24 mouse cellular contexts compared by ENCODE assay signal in genomic region chr12:54299506-54299905, GRCm38 (mm10).
DNase-seq lines count a peak whose midpoint lies in the region; ATAC-seq lines count a peak whose summit lies in the region.
"Had no signal": no experiment of that assay in that cellular context is flagged by ENCODE, and none has a peak within 500 bp of the region (broad histone marks: within the 10 kb centered on the region; RNA-seq: fewer than 3 reads in every experiment).

No protein-coding gene starts in this region.

- peak; percentile 23 for DNase-seq in forebrain, embryonic 11.5 days (ENCODE audit: low spot score)
- DNase-seq in midbrain, embryonic 10.5 days (ENCODE audit: low spot score), result peak; percentile 7
- DNase-seq in midbrain, embryonic 14.5 days, result no peak
- no peak for DNase-seq in adrenal gland, postnatal 14 days
- no peak for DNase-seq in gastrocnemius, adult 8-10 months (ENCODE audit: low spot score in 2 of 2)
- DNase-seq: adrenal gland, adult 2 months; cerebellum, adult 11 months; cerebellum, adult 8-10 months; cerebellum, postnatal 14 days; embryo, embryonic 11 days; gastrocnemius, adult 2 months; gastrocnemius, postnatal 36 days; heart, adult 18-20 months; heart, postnatal 36 days; kidney, adult 2 months had no signal

- H3K4me2 ChIP-seq in forebrain, embryonic 11.5 days (ENCODE audit: low read depth, low read length, severe bottlenecking), result no peak overlapping the region
- H3K4me2 ChIP-seq in forebrain, embryonic 15.5 days (replicated peaks), result no peak overlapping the region
- no peak overlapping the region for H3K4me2 ChIP-seq in midbrain, embryonic 14.5 days (ENCODE audit: low read length)
- H3K4me2 ChIP-seq: embryonic facial prominence, embryonic 15.5 days; forebrain, embryonic 12.5 days; heart, embryonic 13.5 days; hindbrain, embryonic 15.5 days had no signal

- no peak overlapping the region for H3K9ac ChIP-seq in forebrain, embryonic 11.5 days (ENCODE audit: low read length)
- no peak overlapping the region for H3K9ac ChIP-seq in forebrain, embryonic 15.5 days (replicated peaks)
- no peak overlapping the region for H3K9ac ChIP-seq in midbrain, embryonic 14.5 days (replicated peaks; ENCODE audit: low read length)
- H3K9ac ChIP-seq: embryonic facial prominence, embryonic 15.5 days; forebrain, embryonic 12.5 days; heart, embryonic 13.5 days; hindbrain, embryonic 15.5 days had no signal

- no peaks in the 10 kb centered on the region for H3K27me3 ChIP-seq in forebrain, embryonic 11.5 days (ENCODE audit: control insufficient read depth, insufficient read depth, low read length)
- no peaks in the 10 kb centered on the region for H3K27me3 ChIP-seq in forebrain, embryonic 15.5 days
- H3K27me3 ChIP-seq in midbrain, embryonic 10.5 days (ENCODE audit: low read depth, poor library complexity, severe bottlenecking), result no peaks in the 10 kb centered on the region
- H3K27me3 ChIP-seq in midbrain, embryonic 14.5 days (ENCODE audit: control insufficient read depth, insufficient read depth, low read length), result no peaks in the 10 kb centered on the region
- H3K27me3 ChIP-seq: embryonic facial prominence, embryonic 15.5 days; forebrain, embryonic 12.5 days; heart, embryonic 13.5 days; hindbrain, embryonic 15.5 days; Patski had no signal

- no peaks in the 10 kb centered on the region for H3K9me3 ChIP-seq in forebrain, embryonic 11.5 days (ENCODE audit: control insufficient read depth, low read length)
- H3K9me3 ChIP-seq in forebrain, embryonic 15.5 days, result no peaks in the 10 kb centered on the region
- no peaks in the 10 kb centered on the region for H3K9me3 ChIP-seq in midbrain, embryonic 10.5 days (replicated peaks)
- no peaks in the 10 kb centered on the region for H3K9me3 ChIP-seq in midbrain, embryonic 14.5 days (ENCODE audit: control insufficient read depth, low read length)
- H3K9me3 ChIP-seq: embryonic facial prominence, embryonic 15.5 days; forebrain, embryonic 12.5 days; heart, embryonic 13.5 days; hindbrain, embryonic 15.5 days had no signal

- no peak overlapping the region for H3K4me3 ChIP-seq in forebrain, embryonic 11.5 days (ENCODE audit: low read depth, low read length)
- no peak overlapping the region for H3K4me3 ChIP-seq in forebrain, embryonic 15.5 days
- no peak overlapping the region for H3K4me3 ChIP-seq in midbrain, embryonic 10.5 days
- no peak overlapping the region for H3K4me3 ChIP-seq in midbrain, embryonic 14.5 days (replicated peaks; ENCODE audit: low read depth, low read length)
- H3K4me3 ChIP-seq: embryonic facial prominence, embryonic 15.5 days; erythroblast, embryonic 14.5 days; forebrain, embryonic 12.5 days; gastrocnemius, adult 2 months; heart, embryonic 13.5 days; hindbrain, embryonic 15.5 days had no signal

- H3K4me1 ChIP-seq in forebrain, embryonic 11.5 days (replicated peaks; ENCODE audit: control insufficient read depth, insufficient read depth, low read length), result no peaks in the 10 kb centered on the region
- no peaks in the 10 kb centered on the region for H3K4me1 ChIP-seq in forebrain, embryonic 15.5 days
- H3K4me1 ChIP-seq in midbrain, embryonic 10.5 days, result no peaks in the 10 kb centered on the region
- no peaks in the 10 kb centered on the region for H3K4me1 ChIP-seq in midbrain, embryonic 14.5 days (ENCODE audit: control insufficient read depth, insufficient read depth, low read length)
- H3K4me1 ChIP-seq: embryonic facial prominence, embryonic 15.5 days; forebrain, embryonic 12.5 days; heart, embryonic 13.5 days; hindbrain, embryonic 15.5 days had no signal

- no peak for ATAC-seq in forebrain, embryonic 11.5 days (replicated peaks; ENCODE audit: low FRiP score)
- ATAC-seq in forebrain, embryonic 15.5 days (replicated peaks), result no peak
- ATAC-seq in midbrain, embryonic 14.5 days (ENCODE audit: low FRiP score, low TSS enrichment), result no peak
- peak; percentile 61 for ATAC-seq in activated CD4-positive, CD25-positive, alpha-beta regulatory T cell, adult 4 months
- ATAC-seq: inflammation-experienced regulatory T-cells, adult 6 months; Patski had no signal

- H3K27ac ChIP-seq in forebrain, embryonic 11.5 days (ENCODE audit: low read depth, low read length), result no peak overlapping the region
- no peak overlapping the region for H3K27ac ChIP-seq in forebrain, embryonic 15.5 days (replicated peaks)
- no peak overlapping the region for H3K27ac ChIP-seq in midbrain, embryonic 10.5 days (replicated peaks)
- H3K27ac ChIP-seq in midbrain, embryonic 14.5 days (replicated peaks; ENCODE audit: low read depth, low read length), result no peak overlapping the region
- H3K27ac ChIP-seq: embryonic facial prominence, embryonic 15.5 days; forebrain, embryonic 12.5 days; gastrocnemius, adult 2 months; heart, embryonic 13.5 days; hindbrain, embryonic 15.5 days had no signal

- H3K36me3 ChIP-seq in forebrain, embryonic 11.5 days (ENCODE audit: control insufficient read depth, insufficient read depth, low read length), result no peaks in the 10 kb centered on the region
- no peaks in the 10 kb centered on the region for H3K36me3 ChIP-seq in forebrain, embryonic 15.5 days
- no peaks in the 10 kb centered on the region for H3K36me3 ChIP-seq in midbrain, embryonic 10.5 days
- no peaks in the 10 kb centered on the region for H3K36me3 ChIP-seq in midbrain, embryonic 14.5 days (ENCODE audit: control insufficient read depth, insufficient read depth, low read length)
- H3K36me3 ChIP-seq: embryonic facial prominence, embryonic 15.5 days; forebrain, embryonic 12.5 days; heart, embryonic 13.5 days; hindbrain, embryonic 15.5 days had no signal

- 63% methylated on average over 5 of the region's 5 CpGs for WGBS in forebrain, embryonic 11.5 days
- 64% methylated on average over 5 of the region's 5 CpGs for WGBS in forebrain, embryonic 15.5 days
- 65% methylated on average over 5 of the region's 5 CpGs for WGBS in midbrain, embryonic 10.5 days
- WGBS in midbrain, embryonic 14.5 days, result 67% methylated on average over 5 of the region's 5 CpGs

Comparison
In these comparisons a context has a peak if more than half of its experiments do, and no peak if none do; other contexts are left out.
1. DNase-seq: peak in forebrain, embryonic 11.5 days (single experiment) and midbrain, embryonic 10.5 days (single experiment); none in midbrain, embryonic 14.5 days (single experiment), adrenal gland, postnatal 14 days (single experiment) and gastrocnemius, adult 8-10 months (0 of 2).